Mouse (Mus musculus) bone marrow macrophage, adult 2 months (primary cell): ENCODE results near the gene Agap1.

ENCODE experiments used
- CTCF ChIP-seq: IDR thresholded peaks from 2 replicates; pipeline ENCODE4 v1.5.1; 2012; ENCODE audit warnings: low read depth, mild to moderate bottlenecking, low read length, moderate library complexity
- POLR2A ChIP-seq: IDR thresholded peaks from 2 replicates; pipeline ENCODE4 v1.6.1; 2012; ENCODE audit warnings: mild to moderate bottlenecking, low read depth, low read length, borderline replicate concordance

DNA sequence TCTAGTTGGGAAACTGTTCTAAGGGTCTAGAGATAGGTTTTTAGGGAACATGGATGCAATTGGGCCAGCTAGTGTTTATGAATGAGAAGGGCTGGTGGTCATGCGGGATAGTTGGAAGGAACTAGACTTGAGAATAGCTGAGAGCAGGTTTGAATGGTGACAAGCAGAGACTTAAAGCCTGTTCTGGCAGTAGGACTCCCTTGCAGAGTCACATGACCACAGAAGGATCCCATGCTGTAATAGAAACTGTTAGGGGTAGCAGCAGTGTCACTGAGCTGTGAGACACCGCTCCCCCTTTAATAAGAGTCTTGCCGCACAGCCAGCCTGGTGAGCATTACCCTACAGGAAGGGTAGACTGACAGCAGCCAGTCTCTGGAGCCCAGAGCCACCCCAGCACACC, 201.6 kb downstream of the Agap1 start:
- TF ChIP-seq CTCF, result no peak
- no peak for TF ChIP-seq POLR2A
